Mouse (Mus musculus) liver, postnatal 0 days (tissue): ENCODE results near the gene Wwc1.

ENCODE experiments used
- CTCF ChIP-seq: sonication (generic); IDR thresholded peaks from 2 replicates; pipeline ENCODE4 v1.5.1; 2016; ENCODE audit warnings: antibody characterized with exemption, low read depth
- EP300 ChIP-seq: IDR thresholded peaks from 2 replicates; pipeline ENCODE4 v1.6.1; 2016; ENCODE audit warnings: antibody characterized with exemption, low read depth, mild to moderate bottlenecking

- no peak for TF ChIP-seq EP300
- TF ChIP-seq CTCF, result no peak
Observed at GRCm38 (mm10) chr11:35955572-35955971, 24.8 kb downstream of the Wwc1 start.
